Comparison of ENCODE assay signal across 28 mouse cellular contexts in genomic region chr7:120567366-120567765, GRCm38 (mm10).
"Had no signal": no experiment of that assay in that cellular context is flagged by ENCODE, and none has a peak within 500 bp of the region (broad histone marks: within the 10 kb centered on the region; RNA-seq: fewer than 3 reads in every experiment).

No protein-coding gene starts in this region.

- ATAC-seq: forebrain, embryonic 13.5 days; forebrain, embryonic 14.5 days; forebrain, embryonic 15.5 days; forebrain, embryonic 16.5 days; forebrain, postnatal 0 days had no signal

- H3K4me2 ChIP-seq: embryonic facial prominence, embryonic 12.5 days; embryonic facial prominence, embryonic 13.5 days; embryonic facial prominence, embryonic 15.5 days; forebrain, embryonic 12.5 days; forebrain, embryonic 13.5 days; forebrain, embryonic 15.5 days had no signal

- H3K4me1 ChIP-seq: embryonic facial prominence, embryonic 10.5 days; embryonic facial prominence, embryonic 12.5 days; embryonic facial prominence, embryonic 13.5 days; embryonic facial prominence, embryonic 15.5 days; forebrain, embryonic 10.5 days; forebrain, embryonic 12.5 days; forebrain, embryonic 13.5 days; forebrain, embryonic 15.5 days had no signal

- H3K9me3 ChIP-seq: embryonic facial prominence, embryonic 10.5 days; embryonic facial prominence, embryonic 12.5 days; embryonic facial prominence, embryonic 13.5 days; embryonic facial prominence, embryonic 15.5 days; forebrain, embryonic 10.5 days; forebrain, embryonic 12.5 days; forebrain, embryonic 13.5 days; forebrain, embryonic 15.5 days had no signal

- H3K27ac ChIP-seq: embryonic facial prominence, embryonic 10.5 days; embryonic facial prominence, embryonic 12.5 days; embryonic facial prominence, embryonic 13.5 days; embryonic facial prominence, embryonic 15.5 days; forebrain, embryonic 10.5 days; forebrain, embryonic 12.5 days; forebrain, embryonic 13.5 days; forebrain, embryonic 15.5 days; gastrocnemius, adult 2 months; heart, adult 2 months had no signal

- DNase-seq: cerebellum, adult 8-10 months; cerebellum, adult 9-10 months; cerebellum, adult 9-11 months; cerebellum, postnatal 10 days; cerebellum, postnatal 14 days; cerebellum, postnatal 25 days; cerebellum, postnatal 36 days; embryo, embryonic 11 days; forebrain, postnatal 0 days; gastrocnemius, adult 2 months; gastrocnemius, postnatal 10 days; gastrocnemius, postnatal 14 days; gastrocnemius, postnatal 25 days; gastrocnemius, postnatal 36 days; heart, adult 11 months; heart, adult 18-20 months; heart, adult 2 months had no signal

- H3K36me3 ChIP-seq: embryonic facial prominence, embryonic 10.5 days; embryonic facial prominence, embryonic 12.5 days; embryonic facial prominence, embryonic 13.5 days; embryonic facial prominence, embryonic 15.5 days; forebrain, embryonic 10.5 days; forebrain, embryonic 12.5 days; forebrain, embryonic 15.5 days had no signal

- H3K27me3 ChIP-seq: embryonic facial prominence, embryonic 12.5 days; embryonic facial prominence, embryonic 13.5 days; embryonic facial prominence, embryonic 15.5 days; forebrain, embryonic 12.5 days; forebrain, embryonic 13.5 days; forebrain, embryonic 15.5 days had no signal

- H3K4me3 ChIP-seq: embryonic facial prominence, embryonic 10.5 days; embryonic facial prominence, embryonic 12.5 days; embryonic facial prominence, embryonic 13.5 days; embryonic facial prominence, embryonic 15.5 days; erythroblast, embryonic 14.5 days; forebrain, embryonic 10.5 days; forebrain, embryonic 12.5 days; forebrain, embryonic 13.5 days; forebrain, embryonic 15.5 days; gastrocnemius, adult 2 months; heart, adult 2 months had no signal

- H3K9ac ChIP-seq: embryonic facial prominence, embryonic 12.5 days; embryonic facial prominence, embryonic 13.5 days; embryonic facial prominence, embryonic 15.5 days; forebrain, embryonic 12.5 days; forebrain, embryonic 13.5 days; forebrain, embryonic 15.5 days; forebrain, postnatal 0 days had no signal
